Mouse (Mus musculus): ENCODE data around the gene Gpbp1l1. TPM values are rescaled to one million over a fixed set of nuclear protein-coding genes. Genes with fewer than 3 reads are reported as not detected.

Gene Gpbp1l1
- polyA plus RNA-seq, 1 experiment, result 1.0 TPM

GRCm38 (mm10) chr4:116627359-116627716 is 69.9 kb downstream of the Gpbp1l1 start:
- Histone ChIP-seq H3K36me3 (ENCODE audit: control insufficient read depth) (peaks cover 32% of the 10 kb centered on the region), H3K9me3 (ENCODE audit: control insufficient read depth, low read length) (no peaks in the 10 kb centered on the region), H3K4me1 (ENCODE audit: control insufficient read depth) (peaks cover 30% of the 10 kb centered on the region), H3K4me3 (replicated peaks) (peak overlapping the region; percentile 79), H3K27me3 (ENCODE audit: control insufficient read depth) (no peaks in the 10 kb centered on the region)
- TF ChIP-seq TAL1 (IDR thresholded peaks at IDR 0.05; ENCODE audit: low read length) (no peak), GATA1 (IDR thresholded peaks at IDR 0.05; ENCODE audit: low read length) (no peak)

- H3K36me3 ChIP-seq (ENCODE audit: control insufficient read depth), result peaks cover 25% of the 10 kb centered on the region
- no peaks in the 10 kb centered on the region for H3K27me3 ChIP-seq (ENCODE audit: control insufficient read depth)
- H3K4me1 ChIP-seq (ENCODE audit: control insufficient read depth), result peaks cover 34% of the 10 kb centered on the region
- H3K4me3 ChIP-seq (replicated peaks), result peak within 1 kb of the TSS; percentile 79
- H3K9me3 ChIP-seq (ENCODE audit: control insufficient read depth, low read length), result no peaks in the 10 kb centered on the region
- TF ChIP-seq GATA1 (IDR thresholded peaks at IDR 0.05; ENCODE audit: low read length), result no peak
- TF ChIP-seq TAL1 (IDR thresholded peaks at IDR 0.05; ENCODE audit: low read length), result no peak
These were observed 70.5 kb downstream of the Gpbp1l1 start, which contains the start of gene Nasp for GRCm38 (mm10) chr4:116627722-116628662. Nasp (minus strand) TSS chr4:116627941.

- no peak for TF ChIP-seq GATA1 (IDR thresholded peaks at IDR 0.05; ENCODE audit: low read length)
- H3K36me3 ChIP-seq (ENCODE audit: control insufficient read depth), result peaks cover 51% of the 10 kb centered on the region
- no peaks in the 10 kb centered on the region for H3K9me3 ChIP-seq (ENCODE audit: control insufficient read depth, low read length)
- H3K27me3 ChIP-seq (ENCODE audit: control insufficient read depth), result no peaks in the 10 kb centered on the region
- peaks cover 4% of the 10 kb centered on the region for H3K4me1 ChIP-seq (ENCODE audit: control insufficient read depth)
- no peak overlapping the region for H3K4me3 ChIP-seq (replicated peaks)
These were observed 77.7 kb downstream of the Gpbp1l1 start for GRCm38 (mm10) chr4:116635197-116635596.

- H3K27me3 ChIP-seq (ENCODE audit: control insufficient read depth), result no peaks in the 10 kb centered on the region
- H3K9me3 ChIP-seq (ENCODE audit: control insufficient read depth, low read length), result 0 out of 2 replicates have a peak, but pooled peaks cover 2% of the 10 kb centered on the region
- no peaks in the 10 kb centered on the region for H3K4me1 ChIP-seq (ENCODE audit: control insufficient read depth)
- H3K4me3 ChIP-seq (replicated peaks), result no peak overlapping the region
- TF ChIP-seq GATA1 (IDR thresholded peaks at IDR 0.05; ENCODE audit: low read length) (no peak), TAL1 (IDR thresholded peaks at IDR 0.05; ENCODE audit: low read length) (no peak)
- peaks cover 84% of the 10 kb centered on the region for H3K36me3 ChIP-seq (ENCODE audit: control insufficient read depth)
These were observed 81.4 kb downstream of the Gpbp1l1 start for GRCm38 (mm10) chr4:116638821-116639220.

- TF ChIP-seq GATA1 (IDR thresholded peaks at IDR 0.05; ENCODE audit: low read length) (no peak), TAL1 (IDR thresholded peaks at IDR 0.05; ENCODE audit: low read length) (no peak)
- peaks cover 80% of the 10 kb centered on the region for H3K36me3 ChIP-seq (ENCODE audit: control insufficient read depth)
- H3K9me3 ChIP-seq (ENCODE audit: control insufficient read depth, low read length), result 0 out of 2 replicates have a peak, but pooled peaks cover 2% of the 10 kb centered on the region
- H3K27me3 ChIP-seq (ENCODE audit: control insufficient read depth), result no peaks in the 10 kb centered on the region
- no peak overlapping the region for H3K4me3 ChIP-seq (replicated peaks)
- peaks cover 6% of the 10 kb centered on the region for H3K4me1 ChIP-seq (ENCODE audit: control insufficient read depth)
These were observed 84.6 kb downstream of the Gpbp1l1 start for GRCm38 (mm10) chr4:116642071-116642470.

Other genes starting within 250 kb of the Gpbp1l1 start
- 12.0 and 20.7 TPM in 2 replicates for gene Mast2, start 93.5 kb upstream of the Gpbp1l1 start, polyA plus RNA-seq (2012)
- gene Ipp, start 50.1 kb upstream of the Gpbp1l1 start, polyA plus RNA-seq (2012), result 0.17 and 0.31 TPM in 2 replicates
- gene Tmem69, start 1.7 kb upstream of the Gpbp1l1 start, polyA plus RNA-seq (2012), result 0.23 and 0.27 TPM in 2 replicates
- 0.05 TPM in 1 of 2 replicates, not detected in the other for gene Ccdc17, start 39.0 kb downstream of the Gpbp1l1 start, polyA plus RNA-seq (2012)
- 1.6 and 1.8 TPM in 2 replicates for gene Nasp, start 70.3 kb downstream of the Gpbp1l1 start, polyA plus RNA-seq (2012)
- gene Akr1a1, start 94.0 kb downstream of the Gpbp1l1 start, polyA plus RNA-seq (2012), result 6.7 and 7.0 TPM in 2 replicates
- gene Prdx1, start 127.9 kb downstream of the Gpbp1l1 start, polyA plus RNA-seq (2012), result 1.0 and 1.1 TPM in 2 replicates
- gene Mmachc, start 150.7 kb downstream of the Gpbp1l1 start, polyA plus RNA-seq (2012), result 0.04 TPM in 1 of 2 replicates, not detected in the other
- 0.16 and 0.23 TPM in 2 replicates for gene Ccdc163, start 150.9 kb downstream of the Gpbp1l1 start, polyA plus RNA-seq (2012)
- gene Tesk2, start 163.3 kb downstream of the Gpbp1l1 start, polyA plus RNA-seq (2012), result 0.01 and 0.02 TPM in 2 replicates
- gene Toe1, start 250.0 kb downstream of the Gpbp1l1 start, polyA plus RNA-seq (2012), result 0.16 and 0.46 TPM in 2 replicates

Data from erythroblast, embryonic 14.5 days (primary cell).